Mouse (Mus musculus) myocyte (in vitro differentiated cells): ENCODE data around the gene Chst8. TPM values are rescaled to one million over a fixed set of nuclear protein-coding genes. Genes with fewer than 3 reads are reported as not detected.

Experiments
- H3K27me3 ChIP-seq: one replicate; pipeline ENCODE4 v1.6.1; 2011; ENCODE audit not compliant: control insufficient read depth, insufficient read depth, insufficient read length
- H3K36me3 ChIP-seq: one replicate; pipeline ENCODE4 v1.6.1; 2011; ENCODE audit not compliant: control insufficient read depth, insufficient read depth
- H3K4me2 ChIP-seq: one replicate; pipeline ENCODE4 v1.6.1; 2011; ENCODE audit warnings: low read depth, control low read depth
- H3K4me3 ChIP-seq: one replicate; pipeline ENCODE4 v1.5.1; 2011; ENCODE audit warnings: mild to moderate bottlenecking, control low read depth, moderate library complexity
- H3K79me2 ChIP-seq: one replicate; pipeline ENCODE4 v1.6.1; 2011; ENCODE audit not compliant: control insufficient read depth, insufficient read depth
- H3ac ChIP-seq: one replicate; pipeline ENCODE4 v1.6.1; 2011; ENCODE audit not compliant: control insufficient read depth, insufficient read length
- CEBPB ChIP-seq: IDR thresholded peaks from 2 replicates; pipeline ENCODE4 v1.6.1; 2011; ENCODE audit warnings: mild to moderate bottlenecking, moderate library complexity; ENCODE audit not compliant: poor library complexity, insufficient read depth, severe bottlenecking
- E2F4 ChIP-seq: IDR thresholded peaks from one replicate; pipeline ENCODE4 v1.6.1; 2011; ENCODE audit warnings: mild to moderate bottlenecking, control low read depth, moderate library complexity; ENCODE audit not compliant: insufficient read depth
- MAX ChIP-seq: IDR thresholded peaks from one replicate; pipeline ENCODE4 v1.6.1; 2011; ENCODE audit warnings: low read depth, mild to moderate bottlenecking, control low read depth
- MYOD1 ChIP-seq, 3 experiments: IDR thresholded peaks; one replicate each; pipeline ENCODE4 v1.6.1; 2011; ENCODE audit warnings: control low read depth in 2 of 3, low read depth in 2 of 3, mild to moderate bottlenecking in 2 of 3, moderate library complexity in 1 of 3; ENCODE audit not compliant: insufficient read length in 2 of 3, control insufficient read depth in 1 of 3
- MYOG ChIP-seq, 3 experiments: IDR thresholded peaks; one replicate each; pipeline ENCODE4 v1.6.1; 2011; ENCODE audit warnings: control low read depth in 2 of 3, low read depth in 2 of 3, mild to moderate bottlenecking in 2 of 3; ENCODE audit not compliant: insufficient read length in 2 of 3, control insufficient read depth in 1 of 3, insufficient read depth in 1 of 3
- POLR2A ChIP-seq: IDR thresholded peaks from one replicate; pipeline ENCODE4 v1.6.1; 2011; ENCODE audit warnings: low read depth, mild to moderate bottlenecking, control low read depth, moderate library complexity; ENCODE audit not compliant: insufficient read length
- POLR2AphosphoS2 ChIP-seq: IDR thresholded peaks from one replicate; pipeline ENCODE4 v1.6.1; 2011; ENCODE audit warnings: low read depth, control low read depth; ENCODE audit not compliant: insufficient read length
- REST ChIP-seq: IDR thresholded peaks from one replicate; pipeline ENCODE4 v1.6.1; 2011; ENCODE audit warnings: mild to moderate bottlenecking, control low read depth, moderate library complexity; ENCODE audit not compliant: insufficient read depth, insufficient read length
- SRF ChIP-seq: IDR thresholded peaks from one replicate; pipeline ENCODE4 v1.6.1; 2011; ENCODE audit warnings: low read depth; ENCODE audit not compliant: control insufficient read depth, insufficient read length
- TCF12 ChIP-seq: IDR thresholded peaks from one replicate; pipeline ENCODE4 v1.6.1; 2011; ENCODE audit warnings: mild to moderate bottlenecking, control low read depth; ENCODE audit not compliant: poor library complexity, insufficient read depth, severe bottlenecking
- TCF3 ChIP-seq: IDR thresholded peaks from one replicate; pipeline ENCODE4 v1.6.1; 2011; ENCODE audit warnings: low read depth, control low read depth; ENCODE audit not compliant: insufficient read length
- USF1 ChIP-seq: IDR thresholded peaks from one replicate; pipeline ENCODE4 v1.6.1; 2011; ENCODE audit warnings: low read depth, mild to moderate bottlenecking, control low read depth, moderate library complexity
- polyA plus RNA-seq: library from polyadenylated mRNA; unstranded; fragments of >200 nt; fragmentation: generic; extraction: Trizol; gene quantifications from one replicate; pipeline ENCODE4 v1.2.1, GENCODE M21; 2012; ENCODE audit warnings: missing spikeins

Chst8 gene
- polyA plus RNA-seq, 1 experiment, result not detected

- Histone ChIP-seq H3K4me3 (no peak overlapping the region), H3ac (no peak overlapping the region), H3K4me2 (no peak overlapping the region), H3K27me3 (peaks cover 1% of the 10 kb centered on the region), H3K36me3 (no peaks in the 10 kb centered on the region), H3K79me2 (no peaks in the 10 kb centered on the region)
- TF ChIP-seq E2F4 (no peak), MYOD1 (IDR thresholded peaks at IDR 0.05; ENCODE audit: control insufficient read depth in 1 of 3, insufficient read length in 2 of 3, low read depth in 2 of 3) (no peak), MYOG (IDR thresholded peaks at IDR 0.05; ENCODE audit: control insufficient read depth in 1 of 3, insufficient read depth in 1 of 3, insufficient read length in 2 of 3, low read depth in 2 of 3) (no peak), POLR2A (no peak), CEBPB (no peak), REST (no peak), USF1 (no peak), MAX (no peak), POLR2AphosphoS2 (no peak), SRF (no peak), TCF3 (no peak), TCF12 (no peak)
These were observed 89.8 kb downstream of the Chst8 start for GRCm38 (mm10) chr7:34722551-34723230.

DNA sequence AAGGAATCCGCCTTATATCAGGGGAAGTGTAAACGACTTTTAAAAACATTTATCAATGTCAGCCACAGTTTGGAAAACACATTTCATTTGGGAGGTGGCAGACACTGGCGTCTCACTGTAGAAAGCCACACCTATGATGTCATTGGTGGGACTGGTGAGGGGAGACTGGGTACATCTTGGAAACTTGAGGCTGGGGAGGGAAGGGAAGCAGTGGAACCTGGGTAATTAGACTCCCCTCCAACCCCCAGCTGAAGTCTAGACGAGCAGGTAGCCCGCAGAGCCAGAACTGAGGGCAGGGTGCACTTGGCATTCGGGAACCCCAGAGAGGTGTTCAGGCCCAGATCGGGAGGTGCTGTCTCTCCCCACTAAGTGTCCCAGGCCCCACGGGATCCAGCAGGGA lies 90.4 kb downstream of the Chst8 start:
- H3K4me3 ChIP-seq, result no peak overlapping the region
- H3K27me3 ChIP-seq, result peaks cover 7% of the 10 kb centered on the region
- H3ac ChIP-seq, result no peak overlapping the region
- no peaks in the 10 kb centered on the region for H3K79me2 ChIP-seq
- H3K36me3 ChIP-seq, result no peaks in the 10 kb centered on the region
- no peak overlapping the region for H3K4me2 ChIP-seq
- TF ChIP-seq TCF3 (no peak), TCF12 (no peak), POLR2A (no peak), SRF (no peak), CEBPB (no peak), MYOD1 (IDR thresholded peaks at IDR 0.05; ENCODE audit: control insufficient read depth in 1 of 3, insufficient read length in 2 of 3, low read depth in 2 of 3) (no peak), MAX (no peak), USF1 (no peak), E2F4 (no peak), MYOG (IDR thresholded peaks at IDR 0.05; ENCODE audit: control insufficient read depth in 1 of 3, insufficient read depth in 1 of 3, insufficient read length in 2 of 3, low read depth in 2 of 3) (no peak), POLR2AphosphoS2 (no peak), REST (no peak)

- no peak overlapping the region for H3K4me3 ChIP-seq
- peaks cover 12% of the 10 kb centered on the region for H3K27me3 ChIP-seq
- no peak overlapping the region for H3ac ChIP-seq
- no peak overlapping the region for H3K4me2 ChIP-seq
- H3K79me2 ChIP-seq, result no peaks in the 10 kb centered on the region
- no peaks in the 10 kb centered on the region for H3K36me3 ChIP-seq
- no peak for TF ChIP-seq CEBPB
- no peak for TF ChIP-seq MAX
- no peak for TF ChIP-seq POLR2AphosphoS2
- no peak for TF ChIP-seq REST
- no peak for TF ChIP-seq MYOD1 (IDR thresholded peaks at IDR 0.05; ENCODE audit: control insufficient read depth in 1 of 3, insufficient read length in 2 of 3, low read depth in 2 of 3)
- TF ChIP-seq POLR2A, result no peak
- TF ChIP-seq TCF3, result no peak
- TF ChIP-seq TCF12, result no peak
- TF ChIP-seq USF1, result no peak
- no peak for TF ChIP-seq SRF
- no peak for TF ChIP-seq E2F4
- no peak for TF ChIP-seq MYOG (IDR thresholded peaks at IDR 0.05; ENCODE audit: control insufficient read depth in 1 of 3, insufficient read depth in 1 of 3, insufficient read length in 2 of 3, low read depth in 2 of 3)
These were observed 90.9 kb downstream of the Chst8 start for GRCm38 (mm10) chr7:34721650-34722048.

DNA sequence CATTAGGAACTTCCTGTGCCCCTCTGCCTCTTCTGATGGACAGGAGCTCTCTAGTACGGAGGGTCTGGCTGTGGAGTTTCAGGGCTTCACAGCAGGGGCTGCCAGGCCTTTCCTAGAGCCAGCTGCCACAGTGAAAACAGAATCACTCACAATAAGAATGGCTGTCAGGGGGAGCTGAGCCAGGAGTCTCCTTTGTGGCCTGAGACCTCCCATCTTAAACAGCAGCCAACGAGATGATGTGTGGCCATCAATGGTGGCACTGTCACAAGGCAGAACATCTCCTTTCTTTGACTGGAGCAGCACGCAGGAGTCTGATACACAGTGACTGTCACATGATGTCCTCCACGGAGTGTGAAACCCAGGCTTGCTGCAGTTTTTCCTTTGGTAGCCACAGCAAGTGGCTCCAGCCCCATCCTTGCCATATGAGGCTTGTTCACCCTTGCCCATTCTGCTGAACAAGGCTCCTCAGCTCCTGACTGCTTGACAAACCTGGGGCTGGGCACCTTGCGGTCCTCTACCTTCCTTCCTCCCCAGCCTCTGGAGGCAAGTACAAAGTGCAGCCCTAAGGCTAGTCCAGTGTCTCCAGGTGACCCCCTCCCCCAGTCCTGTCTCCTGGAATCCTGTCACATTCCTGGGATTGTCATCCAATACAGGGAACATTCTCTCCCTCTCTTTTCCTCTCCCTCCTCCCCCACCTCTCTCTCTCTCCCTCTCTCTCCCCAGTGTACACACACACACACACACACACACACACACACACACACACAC lies 91.4 kb downstream of the Chst8 start:
- peaks cover 12% of the 10 kb centered on the region for H3K27me3 ChIP-seq
- no peaks in the 10 kb centered on the region for H3K79me2 ChIP-seq
- H3ac ChIP-seq, result no peak overlapping the region
- no peak overlapping the region for H3K4me3 ChIP-seq
- TF ChIP-seq MYOD1 (IDR thresholded peaks at IDR 0.05; ENCODE audit: control insufficient read depth in 1 of 3, insufficient read length in 2 of 3, low read depth in 2 of 3) (no peak), TCF3 (no peak), MAX (no peak), E2F4 (no peak), SRF (no peak), POLR2AphosphoS2 (no peak), CEBPB (no peak), TCF12 (no peak), USF1 (no peak), POLR2A (no peak), MYOG (IDR thresholded peaks at IDR 0.05; ENCODE audit: control insufficient read depth in 1 of 3, insufficient read depth in 1 of 3, insufficient read length in 2 of 3, low read depth in 2 of 3) (no peak), REST (no peak)
- H3K36me3 ChIP-seq, result no peaks in the 10 kb centered on the region
- H3K4me2 ChIP-seq, result no peak overlapping the region
